Mouse (Mus musculus): ENCODE data around the gene Slc5a11. TPM values are rescaled to one million over a fixed set of nuclear protein-coding genes. Genes with fewer than 3 reads are reported as not detected.

Gene Slc5a11
- polyA plus RNA-seq, 1 experiment from 2014 or later, result 0.34 TPM

Other genes starting within 250 kb of the Slc5a11 start
- gene Rbbp6, start 249.1 kb upstream of the Slc5a11 start, polyA plus RNA-seq (2015; fragmentation: Nextera tagmentation; extraction: Ambion mirVana), result 28.1 and 28.2 TPM in 2 replicates
- 44.0 and 57.7 TPM in 2 replicates for gene Tnrc6a, start 90.9 kb upstream of the Slc5a11 start, polyA plus RNA-seq (2015; fragmentation: Nextera tagmentation; extraction: Ambion mirVana)
- 101 and 103 TPM in 2 replicates for gene Lcmt1, start 155.0 kb downstream of the Slc5a11 start, polyA plus RNA-seq (2015; fragmentation: Nextera tagmentation; extraction: Ambion mirVana)
- 8.9 and 10.6 TPM in 2 replicates for gene Arhgap17, start 155.1 kb downstream of the Slc5a11 start, polyA plus RNA-seq (2015; fragmentation: Nextera tagmentation; extraction: Ambion mirVana)
- gene Aqp8, start 247.5 kb downstream of the Slc5a11 start, polyA plus RNA-seq (2015; fragmentation: Nextera tagmentation; extraction: Ambion mirVana), result not detected in 2 replicates